Mouse (Mus musculus) granulocyte monocyte progenitor cell, adult 5-6 weeks (primary cell): ENCODE results near the gene Adgrl1. TPM values are rescaled to one million over a fixed set of nuclear protein-coding genes. Genes with fewer than 3 reads are reported as not detected.
"Not testable (repeated sequence)": the region's sequence is repeated elsewhere in the genome, so short reads cannot be mapped to it uniquely, and the experiment has no call there.

Source experiments
- ATAC-seq: replicated peaks from 2 replicates; pipeline ENCODE4 v1.8.0; 2016; ENCODE audit warnings: mild to moderate bottlenecking, moderate TSS enrichment, inconsistent platforms; ENCODE audit not compliant: poor library complexity, severe bottlenecking
- total RNA-seq, 2 experiments: library from RNA; stranded (forward) in 1 of 2; stranded (reverse) in 1 of 2; fragments of 200-712, 200-1000 nt in 1 of 2; fragments of >200 nt in 1 of 2; fragmentation: Nextera tagmentation in 1 of 2; gene quantifications; 2 replicates each; pipeline ENCODE4 v1.2.3; 2014 to 2017

The Adgrl1 gene
- total RNA-seq, 2 experiments from 2014 or later, result 1.4 to 3.6 TPM

GRCm38 (mm10) chr8:83982449-83982848 is 82.5 kb downstream of the Adgrl1 start:
- no peak for ATAC-seq

DNA sequence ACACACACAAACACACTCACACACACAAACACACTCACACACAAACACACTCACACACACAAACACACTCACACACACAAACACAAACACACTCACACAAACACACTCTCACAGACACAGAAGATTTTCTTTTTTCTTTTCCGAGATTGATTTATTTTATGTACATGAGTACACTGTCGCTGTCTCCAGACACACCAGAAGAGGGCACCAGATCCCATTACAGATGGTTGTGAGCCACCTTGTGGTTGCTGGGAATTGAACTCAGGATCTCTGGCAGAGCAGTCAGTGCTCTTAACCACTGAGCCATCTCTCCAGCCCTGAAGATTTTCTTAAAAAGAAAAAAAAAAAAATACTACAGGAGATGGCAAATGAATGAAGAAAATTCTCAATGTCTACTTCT is 83.3 kb downstream of the Adgrl1 start:
- ATAC-seq, result not testable (repeated sequence)

- ATAC-seq, result peak; percentile 96
Observed at GRCm38 (mm10) chr8:83989243-83989642, 89.3 kb downstream of the Adgrl1 start.

DNA sequence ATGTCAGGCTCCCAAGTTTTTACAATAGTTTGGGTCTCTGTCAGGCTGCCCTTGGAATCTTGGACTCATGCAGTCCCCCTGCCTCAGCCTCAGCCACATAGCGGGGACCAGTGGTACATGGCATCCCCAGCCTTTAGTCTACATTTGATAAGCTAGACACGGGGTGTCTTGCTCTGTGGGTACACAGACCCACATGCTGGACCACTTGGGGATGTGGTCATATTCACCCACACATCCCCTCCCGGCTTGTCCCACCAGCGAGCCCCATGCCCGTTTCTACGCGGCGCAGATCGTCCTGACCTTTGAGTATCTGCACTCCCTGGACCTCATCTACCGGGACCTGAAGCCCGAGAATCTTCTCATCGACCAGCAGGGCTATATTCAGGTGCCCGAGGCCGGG is 90.3 kb downstream of the Adgrl1 start:
- no peak for ATAC-seq

Other genes with a start within 250 kb of the Adgrl1 start
- gene Gipc1, start 247.4 kb upstream of the Adgrl1 start, total RNA-seq (2014; fragmentation: Nextera tagmentation), result 26.7 and 35.0 TPM in 2 replicates
- 19.0 and 19.3 TPM in 2 replicates for gene Gipc1, start 247.4 kb upstream of the Adgrl1 start, total RNA-seq (2017)
- gene Ptger1, start 233.4 kb upstream of the Adgrl1 start, total RNA-seq (2014; fragmentation: Nextera tagmentation), result not detected in 2 replicates
- gene Ptger1, start 233.4 kb upstream of the Adgrl1 start, total RNA-seq (2017), result 0.46 and 0.78 TPM in 2 replicates
- gene Pkn1, start 200.9 kb upstream of the Adgrl1 start, total RNA-seq (2014; fragmentation: Nextera tagmentation), result 40.0 and 66.0 TPM in 2 replicates
- 54.5 and 65.6 TPM in 2 replicates for gene Pkn1, start 200.9 kb upstream of the Adgrl1 start, total RNA-seq (2017)
- gene Ddx39, start 184.9 kb upstream of the Adgrl1 start, total RNA-seq (2014; fragmentation: Nextera tagmentation), result 115 and 123 TPM in 2 replicates
- gene Ddx39, start 184.9 kb upstream of the Adgrl1 start, total RNA-seq (2017), result 123 and 124 TPM in 2 replicates
- 21.4 and 25.7 TPM in 2 replicates for gene Adgre5, start 158.8 kb upstream of the Adgrl1 start, total RNA-seq (2014; fragmentation: Nextera tagmentation)
- 21.7 and 27.2 TPM in 2 replicates for gene Adgre5, start 158.8 kb upstream of the Adgrl1 start, total RNA-seq (2017)
- not detected in 2 replicates for gene Gm10644, start 55.1 kb downstream of the Adgrl1 start, total RNA-seq (2014; fragmentation: Nextera tagmentation)
- not detected in 2 replicates for gene Gm10644, start 55.1 kb downstream of the Adgrl1 start, total RNA-seq (2017)
- 36.8 and 53.8 TPM in 2 replicates for gene Asf1b, start 55.4 kb downstream of the Adgrl1 start, total RNA-seq (2014; fragmentation: Nextera tagmentation)
- gene Asf1b, start 55.4 kb downstream of the Adgrl1 start, total RNA-seq (2017), result 29.8 and 33.2 TPM in 2 replicates
- gene Prkaca, start 72.9 kb downstream of the Adgrl1 start, total RNA-seq (2014; fragmentation: Nextera tagmentation), result 36.4 and 39.3 TPM in 2 replicates
- 18.2 and 20.3 TPM in 2 replicates for gene Prkaca, start 72.9 kb downstream of the Adgrl1 start, total RNA-seq (2017)
- 58.8 and 66.1 TPM in 2 replicates for gene Samd1, start 97.6 kb downstream of the Adgrl1 start, total RNA-seq (2014; fragmentation: Nextera tagmentation)
- gene Samd1, start 97.6 kb downstream of the Adgrl1 start, total RNA-seq (2017), result 37.5 and 60.0 TPM in 2 replicates
- 2.3 TPM in 1 of 2 replicates, not detected in the other for gene 1700067K01Rik, start 101.4 kb downstream of the Adgrl1 start, total RNA-seq (2014; fragmentation: Nextera tagmentation)
- gene 1700067K01Rik, start 101.4 kb downstream of the Adgrl1 start, total RNA-seq (2017), result not detected in 2 replicates
- not detected in 2 replicates for gene 2210011C24Rik, start 112.1 kb downstream of the Adgrl1 start, total RNA-seq (2014; fragmentation: Nextera tagmentation)
- gene 2210011C24Rik, start 112.1 kb downstream of the Adgrl1 start, total RNA-seq (2017), result not detected in 2 replicates
- not detected in 2 replicates for gene Palm3, start 121.4 kb downstream of the Adgrl1 start, total RNA-seq (2014; fragmentation: Nextera tagmentation)
- not detected in 2 replicates for gene Palm3, start 121.4 kb downstream of the Adgrl1 start, total RNA-seq (2017)
- gene Il27ra, start 142.5 kb downstream of the Adgrl1 start, total RNA-seq (2014; fragmentation: Nextera tagmentation), result 0.88 and 0.90 TPM in 2 replicates
- 1.4 and 1.9 TPM in 2 replicates for gene Il27ra, start 142.5 kb downstream of the Adgrl1 start, total RNA-seq (2017)
- gene Rln3, start 144.9 kb downstream of the Adgrl1 start, total RNA-seq (2014; fragmentation: Nextera tagmentation), result not detected in 2 replicates
- not detected in 2 replicates for gene Rln3, start 144.9 kb downstream of the Adgrl1 start, total RNA-seq (2017)
- 0.90 and 1.5 TPM in 2 replicates for gene Gm10643, start 165.0 kb downstream of the Adgrl1 start, total RNA-seq (2014; fragmentation: Nextera tagmentation)
- gene Gm10643, start 165.0 kb downstream of the Adgrl1 start, total RNA-seq (2017), result 0.34 and 1.8 TPM in 2 replicates
- gene Rfx1, start 166.7 kb downstream of the Adgrl1 start, total RNA-seq (2014; fragmentation: Nextera tagmentation), result 6.9 and 13.6 TPM in 2 replicates
- 3.1 and 4.3 TPM in 2 replicates for gene Rfx1, start 166.7 kb downstream of the Adgrl1 start, total RNA-seq (2017)
- gene Dcaf15, start 204.7 kb downstream of the Adgrl1 start, total RNA-seq (2014; fragmentation: Nextera tagmentation), result 19.9 and 23.9 TPM in 2 replicates
- 15.2 and 16.9 TPM in 2 replicates for gene Dcaf15, start 204.7 kb downstream of the Adgrl1 start, total RNA-seq (2017)
- 0.41 TPM in 1 of 2 replicates, not detected in the other for gene Podnl1, start 225.9 kb downstream of the Adgrl1 start, total RNA-seq (2014; fragmentation: Nextera tagmentation)
- gene Podnl1, start 225.9 kb downstream of the Adgrl1 start, total RNA-seq (2017), result 0.26 TPM in 1 of 2 replicates, not detected in the other
- 11.8 and 13.5 TPM in 2 replicates for gene Cc2d1a, start 247.8 kb downstream of the Adgrl1 start, total RNA-seq (2014; fragmentation: Nextera tagmentation)
- gene Cc2d1a, start 247.8 kb downstream of the Adgrl1 start, total RNA-seq (2017), result 4.2 and 9.0 TPM in 2 replicates
- 1.2 TPM in 1 of 2 replicates, not detected in the other for gene 4930432K21Rik, start 247.9 kb downstream of the Adgrl1 start, total RNA-seq (2014; fragmentation: Nextera tagmentation)
- 1.2 and 1.8 TPM in 2 replicates for gene 4930432K21Rik, start 247.9 kb downstream of the Adgrl1 start, total RNA-seq (2017)